Mouse (Mus musculus): ENCODE data around the gene Smg8. TPM values are rescaled to one million over a fixed set of nuclear protein-coding genes. Genes with fewer than 3 reads are reported as not detected.

Gene Smg8
- polyA plus RNA-seq (2015; fragmentation: Nextera tagmentation; extraction: Ambion mirVana) = 22.2 and 22.7 TPM in 2 replicates

- Histone ChIP-seq H3K36me3 (replicated peaks) (peaks cover 5% of the 10 kb centered on the region; the same call in 1 of the 2 replicates), H3K27ac (peak within 1 kb of the TSS; percentile 70), H3K4me1 (peaks cover 36% of the 10 kb centered on the region), H3K9me3 (no peaks in the 10 kb centered on the region), H3K27me3 (replicated peaks) (no peaks in the 10 kb centered on the region), H3K4me2 (peak within 1 kb of the TSS; percentile 96), H3K9ac (peak within 1 kb of the TSS; percentile 63), H3K4me3 (peak within 1 kb of the TSS; percentile 78)
- 1% methylated on average over 43 of the region's 43 CpGs for WGBS
- ATAC-seq (replicated peaks) = peak; percentile 85
Measured at GRCm38 (mm10) chr11:87086290-87086984, at the start of gene Smg8. Gene Smg8, minus strand, starts transcription at chr11:87086774.

GRCm38 (mm10) chr11:87136233-87136632, 49.7 kb upstream of the Smg8 start:
- Histone ChIP-seq H3K9ac (no peak overlapping the region), H3K4me3 (no peak overlapping the region), H3K36me3 (replicated peaks) (peaks cover 3% of the 10 kb centered on the region; the same call in 1 of the 2 replicates), H3K9me3 (no peaks in the 10 kb centered on the region), H3K4me2 (no peak overlapping the region), H3K4me1 (no peaks in the 10 kb centered on the region), H3K27ac (no peak overlapping the region), H3K27me3 (replicated peaks) (no peaks in the 10 kb centered on the region)
- ATAC-seq (replicated peaks) = no peak
- WGBS = 92% methylated on average over 4 of the region's 4 CpGs

GRCm38 (mm10) chr11:87126824-87127816, 40.5 kb upstream of the Smg8 start, which contains the start of gene Trim37:
Gene Trim37, plus strand, starts transcription at chr11:87127077.
- no peaks in the 10 kb centered on the region for H3K27me3 ChIP-seq (replicated peaks)
- H3K4me3 ChIP-seq = peak within 1 kb of the TSS; percentile 93
- H3K9ac ChIP-seq = peak within 1 kb of the TSS; percentile 82
- H3K4me2 ChIP-seq = peak within 1 kb of the TSS; percentile 49
- peaks cover 23% of the 10 kb centered on the region for H3K4me1 ChIP-seq
- no peaks in the 10 kb centered on the region for H3K9me3 ChIP-seq
- H3K27ac ChIP-seq = peak within 1 kb of the TSS; percentile 90
- ATAC-seq (replicated peaks) = peak; percentile 94
- under 1% methylated on average over 101 of the region's 105 CpGs for WGBS
- peaks cover 9% of the 10 kb centered on the region for H3K36me3 ChIP-seq (replicated peaks)

- Histone ChIP-seq H3K4me3 (peak overlapping the region; percentile 93), H3K9me3 (no peaks in the 10 kb centered on the region), H3K36me3 (replicated peaks) (peaks cover 9% of the 10 kb centered on the region), H3K27ac (peak overlapping the region; percentile 90), H3K4me1 (peaks cover 23% of the 10 kb centered on the region), H3K27me3 (replicated peaks) (no peaks in the 10 kb centered on the region), H3K4me2 (peak overlapping the region; percentile 49), H3K9ac (peak overlapping the region; percentile 82)
- under 1% methylated on average over 12 of the region's 12 CpGs for WGBS
- ATAC-seq (replicated peaks) = no peak
Measured at GRCm38 (mm10) chr11:87126281-87126823, 39.8 kb upstream of the Smg8 start.

GRCm38 (mm10) chr11:87125562-87125961, 39.0 kb upstream of the Smg8 start:
- H3K4me2 ChIP-seq = peak overlapping the region; percentile 49; the same call in 1 of the 2 replicates
- peak overlapping the region; percentile 90; the same call in 1 of the 2 replicates for H3K27ac ChIP-seq
- H3K4me3 ChIP-seq = no peak overlapping the region
- no peaks in the 10 kb centered on the region for H3K9me3 ChIP-seq
- H3K27me3 ChIP-seq (replicated peaks) = no peaks in the 10 kb centered on the region
- ATAC-seq (replicated peaks) = no peak
- WGBS = 44% methylated on average over 4 of the region's 4 CpGs
- H3K4me1 ChIP-seq = peaks cover 23% of the 10 kb centered on the region
- peak overlapping the region; percentile 82; the same call in 1 of the 2 replicates for H3K9ac ChIP-seq
- H3K36me3 ChIP-seq (replicated peaks) = peaks cover 11% of the 10 kb centered on the region; the same call in 1 of the 2 replicates

- Histone ChIP-seq H3K4me3 (no peak overlapping the region), H3K27ac (no peak overlapping the region), H3K9me3 (no peaks in the 10 kb centered on the region), H3K4me2 (no peak overlapping the region), H3K36me3 (replicated peaks) (peaks cover 32% of the 10 kb centered on the region), H3K27me3 (replicated peaks) (no peaks in the 10 kb centered on the region), H3K9ac (no peak overlapping the region), H3K4me1 (peaks cover 9% of the 10 kb centered on the region)
- no peak for ATAC-seq (replicated peaks)
- 72% methylated on average over 8 of the region's 8 CpGs for WGBS
Measured at GRCm38 (mm10) chr11:87121864-87122263, 35.3 kb upstream of the Smg8 start.

DNA sequence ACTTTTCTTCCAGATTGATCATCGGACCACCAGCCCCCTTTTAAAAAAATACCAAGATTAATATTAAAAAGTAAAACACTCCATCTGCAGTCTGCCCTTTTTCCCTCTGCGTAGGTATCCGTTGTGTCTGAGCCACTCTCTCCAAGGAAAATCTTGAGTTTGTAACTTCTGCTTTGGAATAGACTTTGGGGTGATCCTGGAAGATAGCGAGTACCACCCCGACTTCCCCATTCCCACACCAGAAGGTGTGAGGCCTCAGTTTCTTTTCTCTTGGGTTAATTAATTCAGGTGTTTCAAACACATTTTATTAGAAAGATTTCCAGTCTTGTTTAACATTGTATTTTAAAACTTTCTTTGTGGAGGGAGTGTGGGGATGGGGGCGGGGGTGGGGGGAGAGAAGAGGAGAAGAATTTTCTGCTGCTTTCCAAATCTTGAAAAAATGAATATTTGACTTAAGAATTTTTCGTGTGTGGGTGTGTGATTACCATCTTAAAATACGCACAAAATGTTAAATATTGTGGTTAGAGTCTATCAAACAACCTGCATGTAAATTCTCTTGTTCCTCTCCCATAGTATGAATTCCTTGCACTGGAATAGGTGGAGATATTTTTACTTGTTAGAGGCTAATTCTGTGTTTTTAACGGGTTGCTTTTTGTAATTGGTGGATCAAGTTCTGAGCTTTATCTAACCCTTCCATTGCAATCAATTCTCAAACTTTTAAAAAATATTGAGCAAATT, 23.8 kb upstream of the Smg8 start:
- ATAC-seq (replicated peaks) = no peak
- Histone ChIP-seq H3K4me1 (peaks cover 20% of the 10 kb centered on the region), H3K27ac (peak overlapping the region; percentile 95), H3K36me3 (replicated peaks) (0 out of 2 replicates have a peak, but pooled peaks cover 3% of the 10 kb centered on the region), H3K9me3 (no peaks in the 10 kb centered on the region), H3K27me3 (replicated peaks) (no peaks in the 10 kb centered on the region), H3K4me3 (peak overlapping the region; percentile 63), H3K9ac (peak overlapping the region; percentile 76), H3K4me2 (peak overlapping the region; percentile 75)
- 3% methylated on average over 9 of the region's 9 CpGs for WGBS

- Histone ChIP-seq H3K27ac (peak overlapping the region; percentile 95), H3K9me3 (no peaks in the 10 kb centered on the region), H3K4me1 (peaks cover 20% of the 10 kb centered on the region), H3K4me2 (peak overlapping the region; percentile 75), H3K4me3 (peak overlapping the region; percentile 63), H3K9ac (peak overlapping the region; percentile 76), H3K27me3 (replicated peaks) (no peaks in the 10 kb centered on the region), H3K36me3 (replicated peaks) (0 out of 2 replicates have a peak, but pooled peaks cover 3% of the 10 kb centered on the region)
- under 1% methylated on average over 41 of the region's 42 CpGs for WGBS
- ATAC-seq (replicated peaks) = no peak
Measured at GRCm38 (mm10) chr11:87109519-87110171, 23.1 kb upstream of the Smg8 start.

DNA sequence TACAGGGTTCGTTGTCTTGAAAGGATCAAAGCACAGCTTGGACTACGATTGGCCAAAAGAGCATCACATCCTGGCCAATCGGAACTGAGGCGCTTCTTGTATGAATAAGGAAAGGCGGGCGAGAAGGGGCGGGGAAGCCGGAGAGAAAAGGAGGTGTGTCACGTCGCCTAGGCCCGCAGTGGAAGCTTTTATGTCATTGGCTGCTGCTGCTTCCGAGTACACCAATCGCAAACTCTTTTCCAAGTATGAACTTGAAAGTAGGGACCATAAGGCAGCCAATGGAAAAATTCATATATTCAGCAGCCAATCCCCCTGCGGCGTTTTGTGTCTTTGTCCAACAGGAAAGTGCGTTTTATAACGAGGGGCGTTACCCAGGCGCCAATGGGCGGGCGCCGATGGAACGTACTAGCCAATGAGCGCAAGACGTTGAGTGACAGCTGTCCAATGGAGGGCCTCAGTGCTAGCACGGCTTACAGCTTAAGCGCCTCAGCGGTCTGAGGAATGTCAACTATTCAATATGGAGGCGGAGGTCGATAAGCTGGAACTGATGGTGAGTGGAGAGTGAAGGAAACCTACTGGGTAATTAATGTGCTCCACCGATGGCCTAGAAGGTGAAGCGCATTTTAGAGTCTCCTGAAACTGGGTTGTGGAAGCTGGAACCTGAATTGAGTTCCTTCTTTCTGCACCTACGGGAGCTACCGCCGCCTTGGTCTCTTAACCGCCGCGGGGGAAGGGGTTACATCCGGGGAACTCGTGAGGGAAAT, 22.4 kb upstream of the Smg8 start, which contains the start of gene Ska2:
Gene Ska2, plus strand, starts transcription at position 480 of the 764 bp plus-strand sequence.
- ATAC-seq (replicated peaks) = peak; percentile 100
- no peaks in the 10 kb centered on the region for H3K9me3 ChIP-seq
- WGBS = under 1% methylated on average over 40 of the region's 40 CpGs

DNA sequence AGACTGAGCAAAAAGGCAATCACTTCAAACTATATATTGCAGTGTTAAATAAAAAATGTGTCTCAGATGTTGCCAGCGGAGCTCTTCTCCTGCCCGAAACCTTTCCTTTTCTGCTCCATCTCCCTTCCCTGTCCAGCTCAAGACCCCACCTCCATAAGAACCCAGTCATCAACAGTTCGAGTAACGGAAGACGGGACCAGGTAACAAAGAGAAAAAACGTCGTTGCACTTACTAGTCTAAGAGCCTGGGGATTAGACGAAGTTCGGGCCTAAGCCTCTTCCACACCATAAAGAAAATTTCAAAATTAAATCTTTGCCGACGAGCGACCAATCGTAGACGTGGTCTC, 21.8 kb upstream of the Smg8 start, which contains the start of gene Prr11:
Gene Prr11, minus strand, starts transcription at position 300 of the 346 bp plus-strand sequence.
- no peaks in the 10 kb centered on the region for H3K9me3 ChIP-seq
- H3K4me1 ChIP-seq = peaks cover 20% of the 10 kb centered on the region
- WGBS = 0% methylated on average over 14 of the region's 14 CpGs
- H3K27ac ChIP-seq = peak within 1 kb of the TSS; percentile 95
- peak within 1 kb of the TSS; percentile 75 for H3K4me2 ChIP-seq
- peak within 1 kb of the TSS; percentile 63 for H3K4me3 ChIP-seq
- peak within 1 kb of the TSS; percentile 76 for H3K9ac ChIP-seq
- ATAC-seq (replicated peaks) = no peak; the same call in 1 of the 2 replicates
- no peaks in the 10 kb centered on the region for H3K36me3 ChIP-seq (replicated peaks)
- no peaks in the 10 kb centered on the region for H3K27me3 ChIP-seq (replicated peaks)

More for the DNA sequence above, 22.4 kb upstream of the Smg8 start, which contains the start of gene Ska2:
- Histone ChIP-seq H3K27me3 (replicated peaks) (no peaks in the 10 kb centered on the region), H3K4me3 (peak within 1 kb of the TSS; percentile 63), H3K4me2 (peak within 1 kb of the TSS; percentile 75), H3K9ac (peak within 1 kb of the TSS; percentile 76), H3K27ac (peak within 1 kb of the TSS; percentile 95), H3K4me1 (peaks cover 20% of the 10 kb centered on the region), H3K36me3 (replicated peaks) (no peaks in the 10 kb centered on the region)
